Mouse (Mus musculus): ENCODE data around the gene Smyd3. TPM values are rescaled to one million over a fixed set of nuclear protein-coding genes. Genes with fewer than 3 reads are reported as not detected.

Gene Smyd3
- total and polyA plus RNA-seq, 2 experiments from 2014 or later, result 15.8 to 28.4 TPM

- no peak overlapping the region for H3K4me3 ChIP-seq (ENCODE audit: low read depth, low read length)
- ATAC-seq (ENCODE audit: low FRiP score) (no peak), DNase-seq (ENCODE audit: low spot score) (no peak)
- no peaks in the 10 kb centered on the region for H3K27me3 ChIP-seq (ENCODE audit: insufficient read depth, low read length)
- no peaks in the 10 kb centered on the region for H3K4me1 ChIP-seq (ENCODE audit: insufficient read depth, low read length)
- H3K9me3 ChIP-seq (ENCODE audit: low read length), result no peaks in the 10 kb centered on the region
- H3K4me2 ChIP-seq (ENCODE audit: low read depth, low read length, poor library complexity, severe bottlenecking), result no peak overlapping the region
- 84% methylated on average over 11 of the region's 11 CpGs for WGBS
- H3K27ac ChIP-seq (ENCODE audit: low read depth, low read length), result no peak overlapping the region
- H3K36me3 ChIP-seq (ENCODE audit: insufficient read depth, low read length), result no peaks in the 10 kb centered on the region; the same call in 1 of the 2 replicates
- no peak for TF ChIP-seq CTCF (IDR thresholded peaks at IDR 0.05)
- H3K9ac ChIP-seq (replicated peaks; ENCODE audit: low read length, poor library complexity, severe bottlenecking), result no peak overlapping the region
Measured at GRCm38 (mm10) chr1:179559446-179560194, 41.8 kb upstream of the Smyd3 start.

GRCm38 (mm10) chr1:179556921-179557320 is 39.1 kb upstream of the Smyd3 start:
- no peak for TF ChIP-seq CTCF (IDR thresholded peaks at IDR 0.05)
- Histone ChIP-seq H3K9me3 (ENCODE audit: low read length) (no peaks in the 10 kb centered on the region), H3K9ac (replicated peaks; ENCODE audit: low read length, poor library complexity, severe bottlenecking) (no peak overlapping the region), H3K4me1 (ENCODE audit: insufficient read depth, low read length) (no peaks in the 10 kb centered on the region), H3K4me3 (ENCODE audit: low read depth, low read length) (no peak overlapping the region), H3K27ac (ENCODE audit: low read depth, low read length) (no peak overlapping the region), H3K4me2 (ENCODE audit: low read depth, low read length, poor library complexity, severe bottlenecking) (no peak overlapping the region), H3K27me3 (ENCODE audit: insufficient read depth, low read length) (no peaks in the 10 kb centered on the region), H3K36me3 (ENCODE audit: insufficient read depth, low read length) (no peaks in the 10 kb centered on the region)
- ATAC-seq (ENCODE audit: low FRiP score), result no peak
- no peak for DNase-seq (ENCODE audit: low spot score)
- 91% methylated on average over 3 of the region's 3 CpGs for WGBS

- TF ChIP-seq CTCF (IDR thresholded peaks at IDR 0.05), result no peak
- H3K27ac ChIP-seq (ENCODE audit: low read depth, low read length), result no peak overlapping the region
- no peaks in the 10 kb centered on the region for H3K4me1 ChIP-seq (ENCODE audit: insufficient read depth, low read length)
- H3K4me3 ChIP-seq (ENCODE audit: low read depth, low read length), result no peak overlapping the region
- no peaks in the 10 kb centered on the region for H3K27me3 ChIP-seq (ENCODE audit: insufficient read depth, low read length)
- H3K36me3 ChIP-seq (ENCODE audit: insufficient read depth, low read length), result no peaks in the 10 kb centered on the region
- WGBS, result 78% methylated on average over 4 of the region's 4 CpGs
- no peak overlapping the region for H3K4me2 ChIP-seq (ENCODE audit: low read depth, low read length, poor library complexity, severe bottlenecking)
- no peaks in the 10 kb centered on the region for H3K9me3 ChIP-seq (ENCODE audit: low read length)
- no peak for ATAC-seq (ENCODE audit: low FRiP score)
- no peak overlapping the region for H3K9ac ChIP-seq (replicated peaks; ENCODE audit: low read length, poor library complexity, severe bottlenecking)
- no peak for DNase-seq (ENCODE audit: low spot score)
Measured at GRCm38 (mm10) chr1:179553949-179554347, 36.1 kb upstream of the Smyd3 start.

- no peak for ATAC-seq (ENCODE audit: low FRiP score)
Measured at GRCm38 (mm10) chr1:179553197-179553948, 35.5 kb upstream of the Smyd3 start.

GRCm38 (mm10) chr1:179552751-179553150 is 34.9 kb upstream of the Smyd3 start:
- no peak for TF ChIP-seq CTCF (IDR thresholded peaks at IDR 0.05)

More at GRCm38 (mm10) chr1:179553197-179553948, 35.5 kb upstream of the Smyd3 start:
- peak; percentile 18 for DNase-seq (ENCODE audit: low spot score)
- no peak overlapping the region for H3K4me2 ChIP-seq (ENCODE audit: low read depth, low read length, poor library complexity, severe bottlenecking)
- no peak overlapping the region for H3K4me3 ChIP-seq (ENCODE audit: low read depth, low read length)
- H3K9ac ChIP-seq (replicated peaks; ENCODE audit: low read length, poor library complexity, severe bottlenecking), result no peak overlapping the region
- no peaks in the 10 kb centered on the region for H3K4me1 ChIP-seq (ENCODE audit: insufficient read depth, low read length)
- TF ChIP-seq CTCF (IDR thresholded peaks at IDR 0.05), result no peak
- no peaks in the 10 kb centered on the region for H3K27me3 ChIP-seq (ENCODE audit: insufficient read depth, low read length)
- no peak overlapping the region for H3K27ac ChIP-seq (ENCODE audit: low read depth, low read length)
- WGBS, result 73% methylated on average over 5 of the region's 5 CpGs
- no peaks in the 10 kb centered on the region for H3K36me3 ChIP-seq (ENCODE audit: insufficient read depth, low read length)
- H3K9me3 ChIP-seq (ENCODE audit: low read length), result no peaks in the 10 kb centered on the region

GRCm38 (mm10) chr1:179551921-179552320 is 34.1 kb upstream of the Smyd3 start:
- TF ChIP-seq CTCF (IDR thresholded peaks at IDR 0.05), result no peak
- 85% methylated on average over 4 of the region's 4 CpGs for WGBS
- Histone ChIP-seq H3K36me3 (ENCODE audit: insufficient read depth, low read length) (no peaks in the 10 kb centered on the region), H3K4me2 (ENCODE audit: low read depth, low read length, poor library complexity, severe bottlenecking) (no peak overlapping the region), H3K9ac (replicated peaks; ENCODE audit: low read length, poor library complexity, severe bottlenecking) (no peak overlapping the region), H3K27ac (ENCODE audit: low read depth, low read length) (no peak overlapping the region), H3K27me3 (ENCODE audit: insufficient read depth, low read length) (no peaks in the 10 kb centered on the region), H3K9me3 (ENCODE audit: low read length) (no peaks in the 10 kb centered on the region), H3K4me1 (ENCODE audit: insufficient read depth, low read length) (no peaks in the 10 kb centered on the region), H3K4me3 (ENCODE audit: low read depth, low read length) (no peak overlapping the region)
- DNase-seq (ENCODE audit: low spot score), result no peak
- no peak for ATAC-seq (ENCODE audit: low FRiP score)

More at GRCm38 (mm10) chr1:179552751-179553150, 34.9 kb upstream of the Smyd3 start:
- Histone ChIP-seq H3K4me1 (ENCODE audit: insufficient read depth, low read length) (no peaks in the 10 kb centered on the region), H3K9ac (replicated peaks; ENCODE audit: low read length, poor library complexity, severe bottlenecking) (no peak overlapping the region), H3K27ac (ENCODE audit: low read depth, low read length) (no peak overlapping the region), H3K36me3 (ENCODE audit: insufficient read depth, low read length) (no peaks in the 10 kb centered on the region), H3K4me2 (ENCODE audit: low read depth, low read length, poor library complexity, severe bottlenecking) (no peak overlapping the region), H3K27me3 (ENCODE audit: insufficient read depth, low read length) (no peaks in the 10 kb centered on the region), H3K9me3 (ENCODE audit: low read length) (no peaks in the 10 kb centered on the region), H3K4me3 (ENCODE audit: low read depth, low read length) (no peak overlapping the region)
- no peak for ATAC-seq (ENCODE audit: low FRiP score)
- DNase-seq (ENCODE audit: low spot score), result no peak
- 38% methylated on average over 7 of the region's 7 CpGs for WGBS

All from midbrain, postnatal 0 days (tissue).